Mouse (Mus musculus): ENCODE data around the gene Cacna1g.

The Cacna1g gene

DNA sequence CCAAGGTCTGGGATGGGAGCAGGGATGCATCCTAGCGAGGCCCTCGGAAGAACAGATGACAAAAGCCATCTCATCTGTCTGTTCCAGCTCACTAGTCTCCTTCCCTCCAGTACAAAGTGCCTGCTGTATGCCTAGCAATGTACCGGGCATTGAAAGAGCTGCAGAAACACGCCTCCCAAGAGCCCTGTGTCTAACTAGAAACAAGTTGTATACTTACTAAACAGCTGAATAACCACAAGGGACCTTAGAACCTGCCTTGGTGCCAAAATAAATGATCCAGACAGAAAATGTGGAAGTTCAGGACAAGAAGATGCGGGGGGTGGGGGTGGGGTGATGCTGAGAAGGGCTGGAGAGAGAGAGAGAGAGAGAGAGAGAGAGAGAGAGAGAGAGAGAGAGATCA is 29.2 kb downstream of the Cacna1g start:
- peak in 1 of 2 experiments; percentile 57 for DNase-seq

GRCm38 (mm10) chr11:94441752-94442151 is 32.2 kb downstream of the Cacna1g start:
- no peak for DNase-seq

DNA sequence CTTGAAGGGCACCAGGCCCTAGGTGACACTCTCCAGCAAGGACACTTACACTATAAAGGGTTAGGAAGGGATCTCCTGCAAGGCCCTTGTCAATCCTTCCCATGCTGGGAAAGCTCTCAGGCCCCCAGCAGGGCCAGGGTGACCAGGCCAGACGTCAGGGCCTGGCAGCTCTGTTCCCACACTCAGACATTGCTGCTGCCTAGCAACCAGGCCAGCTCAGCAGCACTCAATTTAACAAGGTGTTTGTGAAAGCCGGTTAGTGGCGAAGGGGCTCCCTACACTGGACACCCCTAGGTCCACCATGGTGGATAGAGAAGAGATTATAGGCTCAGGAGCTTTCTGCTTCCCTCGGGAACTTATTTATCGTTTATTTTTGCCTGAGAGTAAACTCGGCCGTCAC is 32.9 kb downstream of the Cacna1g start:
- DNase-seq = no peak

DNA sequence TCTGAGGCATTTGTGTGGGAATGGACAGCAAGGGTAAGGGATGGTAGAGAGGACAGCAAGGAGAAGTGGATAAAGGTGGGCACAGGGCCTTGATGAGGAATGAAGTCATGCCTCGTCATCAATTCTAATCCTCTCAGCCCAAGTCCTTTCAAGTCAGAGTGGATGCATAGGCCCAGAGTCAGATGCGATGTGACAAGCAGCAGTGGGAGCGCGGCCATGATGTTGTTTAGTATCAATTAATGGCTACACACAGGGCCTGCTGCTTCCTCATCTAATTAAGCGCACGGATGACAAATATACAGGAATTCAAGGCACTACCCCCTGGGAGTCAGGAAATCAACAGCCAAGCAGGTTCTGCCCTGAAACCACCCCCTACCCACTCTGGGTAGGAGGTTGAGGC is 33.6 kb downstream of the Cacna1g start:
- no peak for DNase-seq

GRCm38 (mm10) chr11:94429011-94429651 is 44.9 kb downstream of the Cacna1g start:
- DNase-seq = peak; percentile 30 to 67

GRCm38 (mm10) chr11:94428091-94428835 is 45.7 kb downstream of the Cacna1g start:
- DNase-seq = peak; percentile 94 to 95

DNA sequence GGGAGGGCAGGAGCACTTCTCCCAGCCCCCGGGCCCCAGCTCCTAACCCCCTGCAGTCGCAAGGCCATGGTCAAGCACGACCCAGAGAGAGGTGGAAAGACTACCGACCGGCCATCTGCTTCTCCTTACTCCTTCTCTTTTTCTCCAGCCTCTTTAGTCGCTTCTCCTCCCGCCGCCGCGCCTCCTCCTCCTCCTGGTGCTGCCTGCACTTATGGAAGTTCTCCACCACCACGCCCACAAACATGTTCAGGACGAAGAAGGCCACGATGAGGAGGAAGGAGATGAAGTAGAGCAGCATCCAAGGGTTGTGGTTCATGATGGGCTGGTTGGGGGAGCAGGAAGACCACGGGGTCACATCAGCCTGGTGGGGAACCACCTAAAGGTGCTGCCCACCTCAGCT is 48.3 kb downstream of the Cacna1g start:
- DNase-seq = no peak

GRCm38 (mm10) chr11:94425215-94425614 is 48.8 kb downstream of the Cacna1g start:
- peak; percentile 39 to 65 for DNase-seq

DNA sequence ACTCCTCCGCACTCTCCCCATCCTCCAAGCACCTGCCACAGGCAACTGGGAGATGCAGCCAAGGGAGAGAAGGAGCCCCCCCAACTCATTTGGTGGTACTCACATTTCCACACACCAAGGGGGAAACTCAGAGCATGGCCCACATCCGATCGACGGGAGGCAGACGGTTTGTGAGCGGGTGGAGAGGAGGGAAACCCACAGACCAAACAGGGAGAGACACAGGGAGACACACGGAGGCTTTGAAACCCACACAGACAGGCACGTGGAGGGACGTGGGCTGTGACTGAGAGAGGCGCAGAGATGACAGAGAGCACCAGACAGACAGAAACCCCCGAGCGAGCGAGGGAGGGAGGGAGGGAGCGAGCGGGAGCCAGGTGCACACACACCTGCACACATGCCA is 49.6 kb downstream of the Cacna1g start:
- no peak for DNase-seq

DNA sequence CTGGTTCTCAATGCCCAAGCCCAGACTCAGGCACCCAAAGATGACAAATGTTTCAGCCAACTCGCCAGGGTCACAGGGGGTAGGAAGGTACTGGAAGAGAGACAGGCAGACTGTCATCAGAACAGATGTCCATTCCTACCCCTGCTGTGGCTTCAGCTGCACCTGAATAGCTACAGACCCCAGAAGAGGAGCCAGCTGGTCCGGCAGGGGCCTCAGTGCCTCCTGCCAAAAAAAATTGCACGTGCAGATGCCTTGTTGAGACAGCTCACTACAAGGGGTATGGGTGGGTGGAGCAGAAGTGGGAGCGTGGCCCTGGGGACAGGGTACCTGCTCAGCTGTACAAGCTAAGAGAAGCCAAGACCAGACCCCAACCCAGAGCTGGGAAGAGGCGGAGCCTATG is 50.1 kb downstream of the Cacna1g start:
- DNase-seq = no peak

DNA sequence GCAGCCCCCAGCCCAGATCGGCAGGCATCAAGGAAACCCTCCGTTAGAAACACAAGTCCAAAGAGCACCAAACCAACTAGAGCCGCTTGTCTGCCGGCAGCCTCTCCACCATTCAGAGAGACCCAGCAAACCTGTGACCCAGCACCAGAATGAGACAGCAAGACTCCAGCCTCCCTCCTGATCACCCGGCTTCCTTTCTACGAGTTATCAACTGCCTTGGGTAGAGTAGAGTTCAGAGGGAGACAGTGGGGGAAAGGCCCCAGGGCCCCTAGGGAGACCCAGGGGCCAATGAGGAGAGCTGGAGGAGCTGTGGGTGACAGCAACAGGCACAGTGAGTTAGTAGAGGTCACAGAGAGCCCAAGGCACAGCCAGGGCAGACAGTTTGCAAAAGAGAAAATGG is 53.0 kb downstream of the Cacna1g start:
- no peak for DNase-seq

- DNase-seq = peak; percentile 75 to 76
Observed at GRCm38 (mm10) chr11:94420325-94420724, 53.7 kb downstream of the Cacna1g start.

DNA sequence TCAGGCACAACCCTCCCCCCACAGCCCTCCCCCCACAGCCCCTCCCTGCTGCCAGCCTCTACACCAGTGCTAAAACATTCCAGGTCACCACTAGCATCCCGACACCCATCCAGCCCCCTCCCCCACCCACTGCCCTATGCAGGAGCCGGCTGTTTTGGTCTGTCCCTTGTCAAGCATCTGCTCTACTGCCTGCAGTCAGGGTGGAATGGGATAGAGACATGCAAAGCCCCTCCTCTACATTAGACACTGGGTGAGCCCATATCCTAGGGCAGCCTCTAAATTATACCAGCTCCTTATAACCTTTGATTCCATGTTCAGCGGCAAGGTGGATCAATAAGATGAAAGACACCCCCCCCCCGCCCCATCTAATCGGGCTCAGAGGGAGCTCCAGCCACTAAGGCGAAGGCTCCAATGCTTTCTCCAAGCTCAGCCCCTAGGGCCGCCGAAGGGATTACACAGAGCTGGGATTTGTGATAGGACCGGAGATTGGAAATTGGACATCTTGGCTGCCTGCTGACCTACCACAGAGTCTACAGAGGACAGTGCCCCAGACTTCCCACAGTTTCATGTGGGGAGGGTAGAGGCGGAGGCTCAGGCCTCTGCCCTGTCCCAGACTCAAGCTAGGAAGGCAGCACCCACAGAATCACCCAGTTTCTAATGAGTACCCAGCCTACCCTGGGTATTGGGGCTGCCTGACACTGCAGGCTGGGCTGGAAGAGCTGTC is 54.8 kb downstream of the Cacna1g start:
- no peak for DNase-seq

GRCm38 (mm10) chr11:94414042-94414441 is 60.0 kb downstream of the Cacna1g start:
- DNase-seq = peak in 1 of 2 experiments; percentile 31

- peak in 1 of 2 experiments; percentile 33 for DNase-seq
Observed at GRCm38 (mm10) chr11:94413516-94413915, 60.5 kb downstream of the Cacna1g start.

GRCm38 (mm10) chr11:94412998-94413469 is 61.0 kb downstream of the Cacna1g start:
- DNase-seq = peak in 1 of 2 experiments; percentile 19

GRCm38 (mm10) chr11:94412562-94412961 is 61.4 kb downstream of the Cacna1g start:
- no peak for DNase-seq

GRCm38 (mm10) chr11:94407803-94408321 is 66.1 kb downstream of the Cacna1g start:
- no peak for DNase-seq

DNA sequence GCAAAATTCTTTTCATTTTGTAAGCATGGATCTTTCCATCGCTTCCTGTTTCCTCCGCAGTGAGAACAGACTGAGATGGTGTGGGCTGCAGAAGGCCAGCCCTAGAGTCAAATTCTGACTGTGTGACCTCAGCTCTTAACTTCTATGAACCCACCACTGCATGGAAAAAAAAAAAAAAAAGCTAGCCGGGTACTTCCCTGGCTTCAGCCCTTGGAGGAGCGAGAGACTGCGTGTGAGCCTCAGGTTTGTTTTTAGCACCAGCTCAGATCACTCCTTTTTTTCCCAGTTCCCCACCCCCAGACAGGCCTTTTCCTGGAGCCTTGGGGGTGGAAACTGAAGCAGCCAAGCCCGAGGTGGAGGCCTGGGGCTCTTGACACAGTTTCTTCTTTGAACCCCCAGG is 68.7 kb downstream of the Cacna1g start:
- no peak for DNase-seq

- DNase-seq = peak; percentile 86 to 92
Observed at GRCm38 (mm10) chr11:94404641-94405260, 69.2 kb downstream of the Cacna1g start.

DNA sequence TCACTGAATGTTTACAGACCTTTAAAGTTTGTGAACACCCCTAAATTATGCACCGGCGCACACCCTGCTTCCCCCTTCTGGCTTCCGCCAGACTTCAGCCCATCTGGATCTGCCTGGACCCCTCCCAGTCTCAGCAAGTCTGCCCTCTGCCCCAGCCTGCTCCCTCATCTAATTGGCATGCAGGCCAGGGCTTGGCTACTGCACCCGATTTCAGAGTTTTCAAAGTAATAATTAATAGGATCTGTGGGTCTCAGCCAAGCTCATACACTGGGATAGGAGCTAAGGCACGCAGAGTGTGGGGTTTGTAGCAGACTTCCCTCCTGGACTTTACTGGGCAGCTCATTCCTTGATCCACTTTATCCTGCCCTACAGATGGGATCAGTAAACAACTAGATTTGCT is 69.8 kb downstream of the Cacna1g start:
- peak; percentile 74 to 89 for DNase-seq

DNA sequence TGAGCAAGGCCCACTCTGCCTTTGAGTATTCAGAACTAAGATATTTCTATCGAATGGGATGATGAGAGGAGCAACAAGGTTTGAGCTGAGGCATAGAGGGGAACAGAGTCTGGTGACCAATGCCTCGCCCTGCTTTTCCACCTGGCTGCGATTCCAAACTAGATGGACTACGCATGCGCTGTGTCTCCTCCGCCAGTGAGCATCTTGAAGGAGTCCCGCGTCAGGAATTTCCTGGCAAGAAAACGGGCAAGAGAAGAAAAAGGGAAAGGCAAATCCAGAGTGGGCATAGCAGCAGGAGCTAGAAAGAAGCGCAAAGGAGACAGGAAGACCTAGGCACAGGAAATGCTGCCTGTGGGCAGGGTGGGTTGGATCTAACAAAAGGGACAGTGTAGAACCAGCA is 70.2 kb downstream of the Cacna1g start:
- peak; percentile 28 to 56 for DNase-seq

GRCm38 (mm10) chr11:94402731-94403130 is 71.3 kb downstream of the Cacna1g start:
- no peak for DNase-seq
